Mouse (Mus musculus): Measurements from ENCODE around the gene Mmgt2.
A peak's percentile ranks its signal among the peaks of the same experiment; 100 is the strongest.

The Mmgt2 gene

DNA sequence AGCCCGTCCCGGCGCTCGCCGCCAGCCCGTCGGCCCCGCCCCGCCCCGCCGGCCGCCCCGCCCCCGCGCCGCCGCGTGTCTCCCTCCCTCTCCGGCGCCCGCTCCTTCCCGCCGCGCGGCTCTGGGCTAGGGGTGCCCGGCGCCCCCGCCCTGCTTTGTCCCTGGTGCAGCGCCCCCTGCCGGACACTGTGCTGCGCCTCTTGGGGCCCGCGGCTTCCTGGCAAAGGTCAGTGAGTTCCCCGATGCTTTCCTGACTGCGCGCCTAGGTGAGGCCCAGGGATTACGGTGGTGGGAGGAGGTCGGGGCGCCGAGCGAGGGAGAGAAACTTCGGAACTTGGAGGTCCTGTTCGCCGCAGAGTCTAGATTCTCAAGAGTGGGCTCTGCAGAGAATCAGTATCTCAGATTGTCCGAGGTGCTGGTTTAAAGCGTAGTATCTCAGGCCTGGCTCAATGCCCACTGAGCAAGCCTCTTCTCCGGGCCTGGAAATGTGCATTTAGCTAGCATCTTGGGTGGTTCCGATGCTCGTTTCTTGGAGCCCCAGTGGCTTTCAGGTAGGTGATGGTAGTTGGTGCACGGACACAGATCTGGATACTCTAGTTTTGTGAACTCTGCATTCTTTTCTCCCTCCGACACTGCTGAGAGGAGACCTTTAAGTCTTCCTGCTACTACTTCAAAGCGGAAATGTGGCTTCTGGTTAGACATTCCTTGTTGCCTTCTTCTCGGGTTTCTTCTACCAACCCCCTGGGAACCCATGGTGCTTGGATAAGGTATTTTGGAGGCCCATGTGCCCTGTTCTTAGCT lies at the start of gene Mmgt2:
Gene Mmgt2, plus strand, starts transcription at position 74 of the 801 bp plus-strand sequence.
- ATAC-seq (ENCODE audit: low TSS enrichment): peak; percentile 38

DNA sequence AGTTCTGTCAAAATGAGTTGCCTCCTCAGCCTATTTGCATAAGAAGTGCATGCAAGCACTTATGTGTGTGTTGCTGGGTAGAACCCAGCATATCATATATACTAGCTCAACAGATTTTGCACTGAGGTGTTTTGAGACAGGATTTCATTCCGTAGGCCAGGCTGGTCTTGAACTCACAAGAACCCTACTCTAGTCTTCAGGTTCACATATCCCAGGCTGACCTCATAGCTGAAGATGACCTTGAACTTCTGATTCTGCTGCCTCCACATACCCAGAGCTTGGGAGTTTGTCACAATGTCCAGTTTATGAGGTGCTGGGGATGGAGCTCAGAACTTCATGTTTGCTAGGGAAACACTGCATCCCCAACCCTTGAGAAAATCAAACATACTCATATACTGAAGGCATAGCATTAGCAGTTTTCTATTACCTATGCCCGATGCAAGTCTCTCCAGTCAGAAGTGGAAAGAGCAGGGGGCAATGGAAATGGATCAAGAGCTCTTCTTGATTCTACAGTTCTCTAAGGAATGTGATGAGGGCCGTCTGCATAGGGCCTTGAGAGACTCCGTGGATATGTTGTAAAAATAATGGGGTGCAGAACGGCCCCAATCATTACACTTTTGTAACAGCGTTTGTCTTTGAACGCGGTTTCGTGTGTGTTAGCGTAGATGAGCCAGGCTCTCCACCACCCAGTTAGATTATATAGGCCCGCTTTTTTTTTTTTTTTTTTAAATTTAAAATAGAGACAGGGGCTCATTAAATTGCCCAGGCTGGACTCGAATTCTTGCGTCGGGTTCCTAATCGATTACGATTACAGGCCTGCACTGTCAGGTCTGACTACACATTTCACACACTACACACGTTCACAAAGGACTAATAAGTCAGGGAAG lies 46.5 kb upstream of the Mmgt2 start:
- ATAC-seq (ENCODE audit: low TSS enrichment): no peak

DNA sequence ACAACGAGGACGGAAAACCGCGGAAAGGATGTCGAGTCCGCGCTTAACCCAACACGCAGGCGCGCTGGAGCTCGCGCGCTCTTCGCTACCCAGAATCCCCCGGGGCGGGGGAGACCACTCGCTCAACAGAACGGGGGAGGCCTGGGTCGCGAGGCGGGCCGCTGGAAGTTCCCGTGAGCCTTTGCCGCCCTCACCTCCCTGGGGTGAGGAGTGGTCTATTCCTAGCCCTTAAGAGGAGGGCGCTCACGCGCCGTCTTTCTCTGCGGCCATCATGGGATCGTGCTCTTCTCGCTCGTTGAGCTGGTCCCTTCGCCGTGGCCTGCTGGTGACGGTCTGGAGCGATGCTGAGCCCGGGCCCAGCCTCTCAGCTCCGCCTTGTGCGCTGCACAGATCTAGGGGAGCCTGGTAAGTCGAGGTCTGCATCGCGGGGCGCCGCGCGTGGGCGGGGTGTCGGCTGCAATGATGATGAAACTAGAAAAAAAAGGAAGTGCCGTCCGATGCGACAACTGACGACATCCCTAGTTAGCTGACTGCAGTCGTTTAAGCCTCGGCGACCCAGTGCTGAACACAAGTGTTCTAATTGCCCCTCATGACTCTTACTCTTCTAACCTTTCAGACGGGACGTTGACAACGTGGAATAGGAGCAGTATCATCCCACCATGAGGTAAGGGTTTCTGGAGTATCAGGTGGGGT lies 45.7 kb upstream of the Mmgt2 start:
- peak; percentile 86 for ATAC-seq (ENCODE audit: low TSS enrichment)

DNA sequence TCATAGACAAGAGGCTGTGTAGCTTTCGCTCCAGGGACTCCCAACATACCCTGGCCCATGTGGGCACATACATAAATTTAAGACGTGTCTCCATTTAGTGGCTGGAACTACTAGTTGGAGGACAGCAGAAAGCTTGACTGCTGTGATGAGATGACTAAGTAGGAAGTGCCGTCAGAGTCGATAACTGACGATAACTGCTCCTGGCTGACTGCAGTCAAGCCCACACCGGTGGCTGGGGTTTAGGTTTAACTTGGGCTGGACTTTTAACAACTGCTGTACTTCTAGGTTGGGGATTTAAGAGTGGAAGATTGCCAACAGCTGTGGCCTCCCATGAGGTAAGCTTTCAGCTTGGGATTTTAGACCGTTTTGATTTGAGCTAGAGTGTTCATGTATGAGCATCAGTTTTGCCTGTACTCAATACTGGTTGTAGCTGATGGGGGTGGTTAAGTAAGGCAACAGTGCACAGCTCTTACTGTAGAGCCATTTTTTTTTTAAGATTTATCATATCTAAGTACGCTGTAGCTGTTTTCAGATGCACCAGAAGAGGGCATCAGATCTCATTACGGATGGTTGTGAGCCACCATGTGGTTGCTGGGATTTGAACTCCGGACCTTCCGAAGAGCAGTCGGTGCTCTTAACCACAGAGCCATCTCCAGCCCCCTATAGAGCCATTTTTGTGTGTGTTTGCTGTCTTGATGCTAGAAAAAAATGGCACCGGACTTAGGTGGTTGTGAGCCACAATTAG lies 45.0 kb upstream of the Mmgt2 start:
- peak; percentile 1; the same call in 1 of the 2 replicates for ATAC-seq (ENCODE audit: low TSS enrichment)

DNA sequence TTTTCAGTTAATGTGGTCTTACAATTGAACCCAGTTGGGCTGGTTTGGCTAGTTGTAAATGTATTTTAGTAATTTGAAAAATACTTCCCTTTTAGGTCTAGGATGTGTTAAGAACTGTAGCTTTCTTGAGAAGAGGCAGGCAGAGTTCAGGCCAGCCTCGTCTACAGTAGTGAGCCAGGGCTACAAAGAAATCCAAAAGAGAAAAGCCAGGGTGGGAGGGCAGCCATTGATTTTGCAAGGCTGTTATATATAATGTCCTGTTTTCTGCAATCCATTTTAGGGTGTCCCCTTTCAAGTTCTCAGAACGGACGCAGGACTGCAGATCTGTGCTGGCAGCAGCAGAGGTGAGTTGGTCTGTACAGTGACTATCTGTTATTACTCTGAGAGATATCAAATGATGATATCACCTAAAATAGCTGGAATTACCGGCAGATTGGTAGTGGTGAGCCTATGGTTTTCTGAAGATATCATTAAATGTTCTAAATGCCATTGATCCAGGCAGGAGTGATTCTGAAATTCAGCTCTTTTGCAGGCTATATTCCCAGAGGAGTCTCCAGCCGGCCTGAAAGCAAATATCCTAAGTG lies 44.2 kb upstream of the Mmgt2 start:
- ATAC-seq (ENCODE audit: low TSS enrichment): no peak

DNA sequence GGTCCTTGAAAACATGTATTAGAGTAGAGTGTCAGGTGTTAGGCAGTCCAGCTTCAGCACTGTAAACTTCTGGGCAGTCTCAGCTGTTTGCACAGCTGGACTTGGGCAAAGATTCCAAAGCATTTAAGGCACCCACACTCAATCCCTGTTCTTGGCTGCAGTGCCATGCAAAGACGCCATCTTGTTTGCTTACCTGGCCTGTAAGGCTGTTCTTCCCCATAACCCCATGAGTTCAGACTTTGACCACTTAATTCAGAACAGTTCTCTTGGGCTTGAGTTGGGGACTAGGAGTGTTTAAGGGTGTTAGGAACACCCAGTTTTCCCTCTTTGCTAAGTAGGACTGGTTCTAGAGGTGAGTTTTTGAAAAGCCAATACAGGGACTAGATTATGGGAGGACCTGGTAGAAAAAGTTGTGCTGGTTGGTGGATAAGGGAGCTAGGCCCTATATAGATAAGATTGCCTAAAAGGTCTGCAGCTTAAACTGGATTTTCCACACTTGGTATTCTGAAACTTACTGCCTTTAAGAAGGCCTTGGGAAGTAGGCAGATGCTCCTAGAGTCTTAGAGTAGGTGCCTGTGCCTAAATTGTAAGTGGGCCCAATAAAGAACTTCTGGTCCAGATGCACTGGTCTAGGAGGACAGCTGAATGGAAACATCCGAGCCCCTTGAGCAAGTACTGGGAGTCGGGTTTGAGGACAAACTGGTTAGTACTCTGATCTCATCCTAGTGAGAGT lies 43.4 kb upstream of the Mmgt2 start:
- no peak for ATAC-seq (ENCODE audit: low TSS enrichment)

DNA sequence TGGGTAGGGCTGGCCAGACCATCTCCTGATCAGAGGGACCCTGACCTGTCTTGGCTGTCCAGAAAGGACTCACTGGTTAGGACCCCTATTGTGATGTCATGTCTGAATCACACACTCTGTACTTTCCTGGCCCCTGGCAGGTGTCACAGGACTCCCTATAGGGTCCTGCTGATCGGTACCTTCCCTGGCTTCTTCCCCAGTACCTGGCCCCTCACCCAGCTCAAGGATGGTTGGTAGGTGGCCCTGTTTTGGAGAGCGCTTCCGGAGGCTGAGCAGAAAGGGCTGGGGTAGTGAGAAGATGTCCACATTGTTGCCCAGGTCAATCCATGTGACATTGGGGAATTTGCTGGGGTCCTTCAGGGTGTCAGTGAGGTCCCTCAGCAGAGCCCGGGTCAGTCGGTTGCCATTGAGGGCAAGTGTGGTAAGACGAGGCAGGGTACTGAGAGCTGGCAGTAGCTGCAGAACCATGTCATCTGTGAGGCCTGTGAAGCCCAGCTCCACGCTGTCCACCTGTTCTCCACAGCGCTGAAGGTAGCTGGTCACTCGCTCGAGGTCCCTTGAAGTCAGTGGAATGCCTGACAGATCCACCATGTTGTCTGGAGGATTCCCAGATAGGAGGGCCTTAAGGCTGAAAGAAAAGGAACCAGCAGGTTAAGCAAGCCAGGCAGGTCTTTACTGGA lies 42.7 kb upstream of the Mmgt2 start:
- ATAC-seq (ENCODE audit: low TSS enrichment): no peak

DNA sequence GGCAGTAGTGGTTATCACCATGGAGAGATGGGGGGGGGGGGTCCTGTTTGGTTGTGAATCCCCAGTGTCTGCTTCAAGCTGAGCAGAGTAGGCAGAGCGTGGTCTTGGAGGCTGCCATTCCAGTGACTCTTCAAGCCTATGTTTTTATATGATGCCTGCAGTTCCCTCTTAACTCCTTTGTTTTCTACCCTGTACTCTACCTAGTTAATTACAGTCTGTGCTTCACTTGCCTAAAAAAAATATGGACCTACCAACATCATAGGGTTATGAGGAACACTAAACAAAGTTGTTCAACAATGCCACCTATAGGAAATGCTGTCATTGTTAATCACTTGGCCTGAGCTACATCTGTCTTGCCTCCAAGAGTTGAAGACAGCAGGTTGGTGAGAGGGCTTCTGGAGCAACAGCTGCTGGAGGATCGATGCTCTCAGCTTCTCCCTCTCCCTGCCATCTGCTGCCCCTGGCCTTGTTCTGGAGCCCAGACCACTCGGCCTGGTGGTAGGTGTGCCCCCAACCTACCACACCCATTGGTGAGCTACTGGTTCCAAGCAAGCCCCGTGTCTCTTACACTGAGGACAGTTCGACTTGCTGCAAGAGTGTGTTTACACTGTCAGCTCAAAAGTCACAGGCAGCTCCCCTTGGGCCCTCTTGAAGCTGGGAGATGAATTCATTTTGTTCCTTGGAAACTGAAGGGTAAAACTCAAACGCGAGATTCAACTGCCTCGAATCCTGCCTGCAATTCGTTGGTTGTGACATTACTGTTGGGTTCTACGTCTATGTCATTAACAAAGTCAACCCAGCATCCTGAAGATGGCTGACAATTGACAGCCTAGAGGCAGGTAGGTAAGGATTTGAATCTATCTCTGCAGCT lies 41.9 kb upstream of the Mmgt2 start:
- no peak for ATAC-seq (ENCODE audit: low TSS enrichment)

DNA sequence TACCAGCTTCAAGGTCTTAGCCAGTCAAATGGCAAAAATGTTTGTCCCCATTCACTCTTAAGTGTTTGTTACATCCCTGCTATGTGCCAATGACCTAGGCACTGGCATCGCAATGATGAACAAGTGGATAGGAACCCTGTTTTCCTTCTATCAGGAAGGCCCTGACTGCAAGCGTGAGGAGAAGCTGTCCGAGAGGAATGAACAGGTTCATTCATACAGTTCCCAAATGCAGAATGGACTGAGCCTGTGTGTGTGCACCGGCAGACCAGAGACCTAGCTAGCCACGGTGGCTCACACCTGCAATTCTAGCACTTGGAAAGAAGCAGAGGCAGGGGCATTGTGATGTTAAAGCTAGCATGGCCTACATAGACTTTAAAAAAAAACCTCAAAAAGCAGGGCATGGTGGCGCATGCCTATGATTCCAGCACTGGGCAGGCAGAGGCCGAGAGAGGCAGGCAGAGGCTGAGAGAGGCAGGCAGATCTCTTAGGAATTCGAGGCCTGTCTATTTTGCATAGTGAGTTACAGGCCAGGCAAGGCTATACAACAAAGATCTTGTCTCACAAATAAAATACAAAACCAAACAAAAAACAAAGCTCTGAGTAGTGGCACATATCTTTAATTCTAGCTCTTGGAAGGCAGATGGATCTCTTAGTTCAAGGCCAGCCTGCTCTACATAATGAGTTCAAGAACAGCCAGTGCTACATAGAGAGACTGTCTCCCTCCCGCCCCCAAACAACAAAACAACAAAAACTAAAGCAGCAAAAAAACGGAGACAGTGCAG lies 41.1 kb upstream of the Mmgt2 start:
- ATAC-seq (ENCODE audit: low TSS enrichment): no peak

DNA sequence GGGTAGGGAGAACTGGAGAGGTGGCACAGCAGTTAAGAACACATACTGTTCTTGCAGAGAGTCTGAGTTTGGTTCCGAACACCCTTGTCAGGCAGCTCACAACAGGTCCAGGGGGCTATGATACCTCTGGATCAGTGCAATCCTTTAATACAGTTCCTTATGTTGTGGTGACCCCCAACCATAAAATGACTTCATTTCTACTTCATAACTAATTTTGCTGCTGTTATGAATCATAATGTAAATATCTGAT lies 40.6 kb upstream of the Mmgt2 start:
- no peak for ATAC-seq (ENCODE audit: low TSS enrichment)

DNA sequence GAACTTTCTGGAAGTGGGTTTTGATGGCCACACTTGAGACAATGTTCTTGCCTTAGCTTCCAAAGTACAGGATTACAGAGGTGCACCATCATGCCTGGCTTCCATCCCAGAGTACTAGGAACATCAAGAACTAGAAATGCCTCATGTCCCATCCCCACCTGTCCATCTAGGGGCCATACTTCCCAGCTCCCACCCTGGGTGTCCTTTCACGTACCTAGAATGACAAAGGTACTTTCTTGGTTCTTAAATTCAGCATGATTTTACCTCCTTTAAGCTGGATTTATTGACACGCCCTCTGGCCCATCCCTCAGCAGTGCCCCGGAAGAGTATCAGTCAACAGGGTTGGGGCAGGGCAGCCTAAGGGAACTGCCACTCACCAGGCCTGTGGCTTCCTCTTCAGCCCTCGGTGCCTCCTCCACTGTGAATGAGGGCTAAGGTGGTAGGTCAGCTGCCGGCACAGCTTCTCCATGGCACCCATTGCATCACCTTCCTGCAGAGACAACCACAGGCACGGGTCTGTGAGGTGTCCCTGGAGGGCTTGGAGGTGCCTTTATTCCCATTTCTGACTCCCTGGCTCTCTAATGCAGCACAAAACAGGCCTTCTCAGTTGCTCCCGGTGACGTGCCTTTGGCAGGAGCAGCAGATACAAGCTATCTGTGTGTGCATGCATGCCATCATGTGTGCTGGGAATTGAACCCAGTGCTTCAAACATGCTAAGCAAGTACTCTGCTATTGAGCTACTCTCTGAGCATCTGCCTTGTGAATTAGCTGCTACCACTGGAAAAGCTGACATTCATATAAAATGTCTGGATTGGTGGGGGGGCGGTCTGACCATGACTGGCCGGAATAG lies 39.4 kb upstream of the Mmgt2 start:
- no peak for ATAC-seq (ENCODE audit: low TSS enrichment)

DNA sequence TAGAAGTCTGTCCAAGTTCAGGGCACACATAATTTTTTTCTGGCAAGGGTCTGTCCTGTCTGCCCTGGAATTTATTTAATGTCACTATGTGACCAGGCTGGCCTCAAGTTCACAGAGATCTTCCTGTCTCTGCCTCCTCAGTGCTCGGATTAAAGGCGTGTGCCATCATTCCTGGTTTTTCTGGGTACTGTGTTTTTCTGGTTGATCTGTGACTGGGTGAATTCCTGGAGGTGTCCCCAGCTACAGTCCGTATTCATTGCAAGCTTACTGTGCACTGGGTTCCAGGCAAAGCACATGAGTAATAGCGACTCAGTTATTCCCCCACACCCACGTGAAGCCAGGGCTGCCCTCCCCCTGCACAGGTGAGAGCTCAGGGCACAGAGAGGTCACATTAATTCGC lies 38.2 kb upstream of the Mmgt2 start:
- ATAC-seq (ENCODE audit: low TSS enrichment): no peak

DNA sequence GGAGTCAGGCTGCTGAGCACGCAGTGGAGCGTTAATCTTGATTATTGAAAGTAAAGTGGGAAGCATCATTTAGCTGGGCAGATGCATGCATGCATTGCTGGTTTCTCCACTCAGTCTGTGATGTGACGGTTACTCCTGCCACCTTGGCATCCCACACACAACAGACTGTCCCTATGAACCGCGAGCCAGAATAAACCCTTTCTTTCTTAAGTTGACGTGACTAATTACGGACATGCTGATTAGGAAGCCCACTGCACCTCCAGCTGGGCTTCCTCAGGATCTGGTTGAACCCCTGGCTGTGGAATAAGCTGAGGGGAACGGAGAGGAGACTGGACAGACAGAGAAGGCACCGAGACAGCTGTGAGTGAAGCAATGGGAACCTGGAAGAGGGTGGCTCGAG lies 35.9 kb upstream of the Mmgt2 start:
- ATAC-seq (ENCODE audit: low TSS enrichment): no peak

DNA sequence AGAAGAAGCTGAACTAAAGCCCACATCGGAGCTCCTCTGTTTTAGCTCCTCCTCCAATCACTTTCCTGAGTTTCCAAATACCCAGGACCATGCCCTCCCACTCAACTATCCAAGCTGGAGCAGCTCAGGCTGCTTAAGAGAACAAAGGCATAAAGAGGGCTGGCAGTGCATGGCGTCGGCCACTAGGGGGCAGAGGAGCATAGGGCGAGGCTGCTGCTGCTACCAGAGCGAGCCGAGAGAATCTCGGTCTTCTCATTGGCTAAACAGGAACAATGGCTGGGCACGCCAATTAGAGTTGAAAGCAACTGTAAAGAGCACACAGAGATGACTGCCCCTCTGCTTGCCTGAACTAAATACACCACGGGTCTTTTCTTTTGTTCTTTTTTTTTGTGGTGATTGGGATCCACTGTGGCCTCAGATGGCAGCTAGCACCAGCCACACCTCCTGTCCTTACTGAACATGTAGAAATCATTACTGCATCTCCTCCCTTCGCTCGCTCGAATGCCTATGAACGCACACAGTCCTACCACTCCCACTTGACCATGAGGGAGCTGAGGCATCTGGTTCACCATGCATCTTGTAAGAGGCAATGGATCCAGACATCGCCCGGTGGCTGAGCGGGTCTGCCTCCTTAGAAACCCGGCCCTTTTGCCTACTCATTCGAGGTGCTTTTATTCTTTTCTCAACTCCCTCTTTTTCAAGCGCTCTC lies 34.7 kb upstream of the Mmgt2 start:
- ATAC-seq (ENCODE audit: low TSS enrichment): peak; percentile 86

DNA sequence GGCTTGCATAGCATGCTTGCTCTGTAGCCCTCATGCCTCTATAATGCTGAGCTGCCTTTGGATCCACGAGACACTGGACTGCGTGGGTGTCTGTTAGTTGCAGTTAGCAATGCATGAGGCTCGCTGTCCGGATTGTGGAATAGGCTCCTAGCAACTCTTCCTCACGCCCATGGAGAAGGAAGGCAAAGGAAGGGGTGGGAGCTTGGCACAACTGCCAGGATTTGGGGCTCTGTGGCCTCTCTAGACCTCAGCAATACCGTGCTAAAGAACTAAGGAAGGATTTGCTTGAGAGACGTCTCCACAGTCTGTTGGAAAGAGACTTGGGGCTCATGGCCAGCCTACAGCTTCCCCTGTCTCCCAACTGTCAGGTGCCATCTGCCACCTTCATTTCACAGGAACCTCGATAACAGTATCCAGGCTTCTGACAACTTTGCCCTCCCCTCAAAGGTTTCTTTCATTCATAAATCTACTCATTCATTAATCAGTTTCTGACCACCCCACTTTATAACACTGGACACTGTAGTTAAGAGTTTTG lies 33.5 kb upstream of the Mmgt2 start:
- peak; percentile 31; the same call in 1 of the 2 replicates for ATAC-seq (ENCODE audit: low TSS enrichment)

DNA sequence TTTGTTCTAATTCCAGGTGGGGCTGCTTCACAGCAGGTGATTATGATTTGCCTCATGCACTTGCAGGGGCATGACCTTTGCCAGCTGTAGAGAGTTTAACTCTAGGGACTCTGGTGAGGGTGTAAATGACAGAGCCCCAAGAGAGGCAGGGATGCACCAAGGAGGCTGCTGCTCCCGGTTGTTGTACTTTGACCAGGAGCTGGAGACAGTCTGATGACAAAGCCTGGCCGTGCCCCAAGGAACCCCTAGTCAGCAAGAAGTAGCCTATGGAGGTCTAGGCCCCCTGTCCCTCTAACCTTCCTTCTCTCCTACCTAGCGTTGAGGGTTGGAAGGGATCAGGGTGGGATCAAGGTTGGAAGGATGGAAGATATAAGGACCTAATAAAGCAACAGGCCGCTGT lies 33.0 kb upstream of the Mmgt2 start:
- ATAC-seq (ENCODE audit: low TSS enrichment): no peak

DNA sequence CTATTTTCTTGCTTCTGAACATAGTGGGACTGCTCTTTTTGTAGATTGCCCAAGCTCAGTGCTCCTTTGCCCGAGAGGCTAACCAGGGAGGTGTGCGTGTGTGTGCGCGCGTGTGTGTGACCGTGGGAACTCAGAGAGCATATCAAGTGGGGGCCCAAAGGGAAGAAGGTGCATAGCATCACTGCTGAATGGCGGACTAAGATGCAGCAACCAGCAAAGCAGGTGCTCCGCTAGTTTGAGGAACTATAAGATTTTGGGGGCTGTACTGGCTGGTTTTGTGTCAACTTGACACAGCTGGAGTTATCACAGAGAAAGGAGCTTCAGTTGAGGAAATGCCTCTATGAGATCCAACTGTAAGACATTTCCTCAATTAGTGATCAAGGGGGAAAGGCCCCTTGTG lies 27.4 kb upstream of the Mmgt2 start:
- ATAC-seq (ENCODE audit: low TSS enrichment): no peak
